Mouse (Mus musculus): Measurements from ENCODE around the gene Mc3r.

Mc3r gene

DNA sequence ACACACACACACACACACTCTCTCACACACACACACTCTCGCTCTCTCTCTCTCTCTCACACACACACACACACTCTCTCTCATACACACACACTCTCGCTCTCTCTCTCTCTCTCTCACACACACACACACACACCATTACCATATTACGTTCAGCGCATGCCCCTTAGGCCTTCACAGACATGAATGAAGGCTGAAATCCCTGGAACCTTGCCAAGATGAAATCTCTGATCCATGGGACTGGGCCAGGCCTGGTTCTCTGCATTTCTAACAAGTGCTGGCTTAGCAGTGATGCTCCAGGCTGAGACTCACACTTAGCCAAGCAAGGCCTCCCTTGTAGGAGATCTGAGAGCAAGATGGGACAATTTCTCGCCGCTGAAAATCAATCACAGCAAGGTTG, 8.1 kb downstream of the Mc3r start:
- no peak for DNase-seq (ENCODE audit: extremely low spot score)

DNA sequence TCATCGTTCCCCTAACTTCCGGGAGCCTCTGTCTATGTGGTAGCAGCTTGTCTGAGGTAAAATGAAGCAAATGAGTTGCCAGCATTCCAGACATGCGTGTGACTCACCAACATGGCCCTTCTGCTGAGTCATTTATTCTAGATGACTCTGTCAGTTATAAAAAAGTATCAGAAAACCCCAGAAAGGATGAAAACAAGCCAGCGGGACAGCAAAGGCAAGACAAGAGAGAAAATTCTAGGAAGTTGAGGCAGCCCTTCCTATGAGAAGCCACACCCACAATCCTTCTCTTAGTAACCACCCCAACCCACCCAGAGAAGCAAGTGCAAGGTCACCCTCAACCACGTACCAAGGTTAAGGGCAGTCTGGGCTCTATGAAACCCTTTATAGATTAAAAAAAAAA, 8.7 kb downstream of the Mc3r start:
- DNase-seq (ENCODE audit: extremely low spot score) = no peak

DNA sequence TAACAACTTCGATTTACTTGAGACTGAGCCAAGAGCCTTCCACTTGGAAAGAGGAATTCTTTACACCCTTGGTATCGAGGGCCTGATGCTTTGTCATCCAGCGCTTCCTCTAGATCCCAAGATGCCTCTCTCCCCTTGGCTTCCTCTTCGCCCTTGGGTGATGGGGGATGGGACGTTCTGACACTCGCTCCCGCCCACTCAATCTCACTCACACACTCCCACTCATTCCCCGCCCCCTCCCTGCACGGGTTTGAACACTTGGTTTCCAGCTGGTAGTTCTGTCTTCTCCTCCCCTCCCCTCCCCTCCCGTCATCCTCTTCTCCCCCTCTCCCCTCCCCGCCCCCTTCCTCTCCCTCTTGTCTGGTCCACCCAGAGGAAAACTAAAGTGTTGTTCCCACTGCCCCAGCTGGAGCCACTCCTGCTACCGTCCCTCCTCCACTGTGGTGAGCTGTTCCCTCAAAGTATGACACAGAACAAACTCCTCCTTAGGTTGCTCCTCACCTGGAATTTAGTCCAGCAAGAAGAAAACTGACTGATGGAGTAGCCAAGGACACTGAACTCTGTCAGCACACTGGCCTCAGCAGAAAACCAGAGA, 9.3 kb downstream of the Mc3r start:
- no peak for DNase-seq (ENCODE audit: extremely low spot score)

GRCm38 (mm10) chr2:172260064-172260463, 11.8 kb downstream of the Mc3r start:
- DNase-seq (ENCODE audit: extremely low spot score) = no peak

- no peak for DNase-seq (ENCODE audit: extremely low spot score)
These were observed 13.1 kb downstream of the Mc3r start for GRCm38 (mm10) chr2:172261441-172261840.

DNA sequence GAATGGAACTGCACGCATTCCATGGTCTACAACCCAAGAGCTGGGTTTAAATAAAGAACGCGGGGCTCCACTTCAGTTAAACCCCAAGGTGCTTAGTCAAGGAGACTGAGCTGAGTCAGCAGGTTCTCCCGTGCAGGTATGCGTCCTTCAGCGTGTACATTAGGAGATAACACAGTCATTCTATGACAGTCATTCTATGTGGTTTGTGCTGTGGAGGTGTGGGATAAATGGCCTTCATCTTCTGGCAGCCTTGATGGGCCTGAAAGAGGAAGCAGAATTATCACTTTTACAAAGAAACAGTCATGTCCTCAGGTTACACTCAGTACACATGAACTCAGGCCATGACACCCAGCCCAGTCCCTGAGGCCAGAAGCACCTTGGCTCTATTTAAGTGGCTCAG, 14.9 kb downstream of the Mc3r start:
- no peak for DNase-seq (ENCODE audit: extremely low spot score)

DNA sequence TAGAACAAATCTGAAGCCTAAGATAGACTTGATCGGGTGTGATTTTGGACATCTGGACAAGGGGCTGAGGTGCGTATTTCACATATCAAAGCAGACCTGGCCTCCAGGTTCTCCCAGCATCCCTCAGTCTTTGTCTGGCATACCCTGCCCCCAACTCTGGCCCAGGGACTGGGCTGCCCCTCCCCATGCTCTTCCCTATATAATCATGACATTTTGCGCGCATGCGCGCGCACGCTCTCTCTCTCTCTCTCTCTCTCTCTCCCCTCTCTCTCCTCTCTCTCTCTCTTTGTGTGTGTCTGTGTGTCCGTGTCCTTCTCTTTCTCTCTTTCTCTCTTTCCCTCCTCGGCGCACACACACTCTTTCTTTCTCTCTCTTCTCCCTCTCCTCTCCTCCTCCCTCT, 21.6 kb downstream of the Mc3r start:
- no peak for DNase-seq (ENCODE audit: extremely low spot score)

DNA sequence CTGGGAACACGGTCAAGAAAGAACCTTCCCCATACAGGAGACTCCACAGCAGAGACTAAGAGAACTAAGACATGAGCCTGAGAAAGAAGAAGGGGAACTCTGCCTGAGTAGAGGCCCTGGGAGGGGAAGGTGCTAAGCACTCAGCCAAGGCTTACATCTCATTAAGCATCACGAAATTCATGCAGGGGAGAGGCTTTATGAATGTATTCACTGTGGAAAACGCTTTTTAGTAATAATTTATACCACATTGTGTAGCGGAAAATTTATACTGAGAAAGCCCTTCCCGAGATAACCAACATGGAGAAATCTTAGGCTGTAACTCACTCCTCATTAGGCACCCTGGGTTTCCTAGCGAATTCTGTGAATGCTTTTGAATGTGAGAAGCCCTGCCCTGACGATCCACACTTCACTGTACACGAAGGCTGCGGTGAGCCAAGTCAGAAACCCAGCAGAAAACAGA, 22.2 kb downstream of the Mc3r start:
- no peak for DNase-seq (ENCODE audit: extremely low spot score)

DNA sequence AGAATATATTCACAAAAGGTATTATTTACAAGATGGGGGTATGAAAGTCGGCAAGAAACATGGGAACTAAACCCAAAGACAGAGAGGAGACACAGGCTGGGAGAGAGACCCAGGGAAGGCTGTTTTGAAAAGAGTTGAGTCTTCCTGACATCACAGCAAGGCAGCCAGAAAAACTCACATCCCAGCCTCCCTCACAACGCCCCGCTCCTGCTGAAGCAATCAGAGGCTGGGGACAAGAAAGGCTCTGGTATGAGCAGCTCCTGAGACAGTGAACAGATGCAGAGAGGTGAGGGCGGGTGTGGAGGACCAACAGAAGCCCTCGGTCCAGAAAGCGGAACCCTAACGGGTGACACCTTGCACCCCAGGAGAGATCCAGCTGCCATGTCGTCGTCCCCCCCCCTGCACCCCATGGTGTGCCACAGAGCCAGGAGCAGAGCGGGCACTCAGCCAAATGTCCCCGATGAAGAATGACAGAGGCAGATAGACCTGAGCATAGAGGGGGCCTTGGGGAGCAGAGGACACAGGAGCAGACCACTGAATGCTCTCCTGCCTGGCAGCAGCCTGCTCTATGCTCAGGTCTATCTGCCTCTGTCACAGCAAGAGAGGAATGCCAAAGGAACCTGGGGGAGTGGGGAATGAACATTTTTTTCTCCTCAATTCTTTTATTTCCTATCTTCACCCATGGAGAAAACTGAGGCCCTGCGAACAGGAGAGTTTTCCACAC, 22.8 kb downstream of the Mc3r start:
- DNase-seq (ENCODE audit: extremely low spot score) = no peak

GRCm38 (mm10) chr2:172274662-172275061, 26.4 kb downstream of the Mc3r start:
- DNase-seq (ENCODE audit: extremely low spot score) = no peak

GRCm38 (mm10) chr2:172276155-172276554, 27.9 kb downstream of the Mc3r start:
- no peak for DNase-seq (ENCODE audit: extremely low spot score)

GRCm38 (mm10) chr2:172278979-172279378, 30.7 kb downstream of the Mc3r start:
- no peak for DNase-seq (ENCODE audit: extremely low spot score)

DNA sequence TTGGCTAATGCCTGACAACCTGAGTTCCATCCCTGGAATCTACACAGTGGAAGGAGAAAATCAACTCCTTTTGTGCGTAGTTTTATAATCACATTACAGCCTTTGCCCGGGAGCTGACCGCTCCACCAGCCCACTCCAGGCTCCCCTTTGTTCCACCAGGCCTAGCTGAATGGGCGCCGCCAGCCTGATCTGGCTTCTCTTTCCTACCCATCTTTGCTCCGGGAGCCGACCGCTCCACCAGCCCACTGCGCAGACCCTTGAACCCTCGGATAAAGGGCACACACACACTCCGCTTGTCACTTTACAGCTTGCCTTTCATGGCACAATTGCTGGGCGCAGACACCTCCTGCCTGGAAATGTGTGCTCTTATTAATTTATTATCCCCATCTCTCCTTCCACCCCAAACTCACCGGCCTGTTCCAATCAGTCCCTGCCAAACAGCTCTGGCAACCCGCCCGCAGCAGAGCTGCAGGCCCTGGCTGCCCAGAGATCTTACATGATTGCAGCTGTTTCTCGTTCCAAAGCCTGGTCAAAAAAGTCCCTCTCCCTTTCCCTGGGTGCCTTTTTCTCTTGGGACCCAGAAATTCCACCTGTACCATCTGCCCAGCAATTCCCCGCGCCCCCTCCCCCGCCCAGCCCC, 33.9 kb downstream of the Mc3r start:
- DNase-seq (ENCODE audit: extremely low spot score) = no peak

GRCm38 (mm10) chr2:172287715-172288114, 39.4 kb downstream of the Mc3r start:
- DNase-seq (ENCODE audit: extremely low spot score) = no peak

GRCm38 (mm10) chr2:172288965-172289364, 40.7 kb downstream of the Mc3r start:
- DNase-seq (ENCODE audit: extremely low spot score) = no peak

- DNase-seq (ENCODE audit: extremely low spot score) = no peak
These were observed 41.3 kb downstream of the Mc3r start for GRCm38 (mm10) chr2:172289632-172290031.

DNA sequence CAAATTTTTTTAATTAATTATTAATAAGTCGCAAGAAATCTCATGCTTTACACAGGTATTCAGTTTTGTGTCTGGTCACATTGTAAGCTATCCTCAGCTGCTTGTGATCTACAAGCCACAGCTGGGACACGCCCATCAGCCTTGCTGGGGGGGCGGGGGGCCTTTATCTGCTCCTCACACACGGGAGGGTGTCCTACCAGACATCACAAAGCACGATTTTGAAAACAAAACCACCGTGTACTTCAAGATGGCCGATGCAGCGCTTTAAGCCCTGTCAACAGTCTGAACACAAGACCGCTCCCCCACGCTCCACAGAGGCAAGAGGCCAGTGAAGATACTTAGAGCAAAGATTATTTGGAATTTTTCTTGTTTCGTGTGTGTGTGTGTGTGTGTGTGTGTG, 42.2 kb downstream of the Mc3r start:
- DNase-seq (ENCODE audit: extremely low spot score) = no peak

- no peak for DNase-seq (ENCODE audit: extremely low spot score)
These were observed 42.7 kb downstream of the Mc3r start for GRCm38 (mm10) chr2:172291025-172291424.

- no peak for DNase-seq (ENCODE audit: extremely low spot score)
These were observed 43.6 kb downstream of the Mc3r start for GRCm38 (mm10) chr2:172291755-172292524.

DNA sequence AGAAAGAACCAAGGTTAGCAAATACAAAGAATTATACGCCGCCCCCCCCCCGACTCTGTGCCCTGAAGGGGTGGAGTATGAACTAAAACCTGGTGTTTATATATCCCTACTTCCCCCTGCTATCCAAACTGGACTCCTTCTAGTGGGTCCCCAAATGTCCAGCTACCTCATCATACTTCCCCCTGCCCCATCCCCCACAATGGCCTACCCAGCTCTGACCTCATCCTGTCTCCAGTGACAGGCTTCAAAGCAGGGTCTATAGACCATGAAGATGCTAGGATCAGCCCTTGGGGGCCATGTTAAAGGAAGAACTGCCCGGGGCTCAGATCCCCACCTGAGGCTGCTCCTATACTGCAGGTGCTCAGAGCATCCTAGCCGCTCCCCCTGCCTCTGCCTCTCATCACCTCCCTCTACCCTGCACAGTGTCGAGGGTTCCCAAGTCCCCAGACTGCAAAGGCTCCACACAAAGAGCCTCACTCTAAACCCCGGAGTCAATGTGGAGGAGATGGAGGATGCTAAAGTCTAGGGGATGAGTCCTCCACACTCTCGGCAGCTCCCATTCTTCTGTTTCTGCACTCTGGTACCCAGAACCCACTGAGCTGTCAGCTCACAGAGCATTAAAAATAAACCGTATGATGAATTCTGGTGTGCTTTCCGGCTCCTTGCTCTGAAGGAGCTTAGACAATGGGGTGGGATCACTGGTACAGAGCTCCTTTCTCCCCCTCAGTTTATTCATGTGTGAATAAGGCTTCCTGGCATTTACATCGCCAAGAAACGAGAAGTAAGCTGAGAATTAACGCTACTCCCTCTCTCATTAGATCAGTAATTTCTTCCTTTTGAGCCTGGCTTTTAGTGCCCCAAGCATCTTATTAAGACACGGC, 44.5 kb downstream of the Mc3r start:
- no peak for DNase-seq (ENCODE audit: extremely low spot score)

- DNase-seq (ENCODE audit: extremely low spot score) = no peak
These were observed 49.8 kb downstream of the Mc3r start for GRCm38 (mm10) chr2:172298083-172298482.
